Mouse (Mus musculus) G1E (cell line): ENCODE data around the gene Sae1.

Source experiments
- CTCF ChIP-seq: IDR thresholded peaks from 2 replicates; pipeline ENCODE4 v1.5.1; 2012; ENCODE audit warnings: low read depth, low read length, inconsistent platforms, mixed read lengths
- GATA1 ChIP-seq: IDR thresholded peaks from 2 replicates; pipeline ENCODE4 v1.6.1; 2012; ENCODE audit warnings: borderline replicate concordance, low read length, inconsistent platforms, mixed read lengths

DNA sequence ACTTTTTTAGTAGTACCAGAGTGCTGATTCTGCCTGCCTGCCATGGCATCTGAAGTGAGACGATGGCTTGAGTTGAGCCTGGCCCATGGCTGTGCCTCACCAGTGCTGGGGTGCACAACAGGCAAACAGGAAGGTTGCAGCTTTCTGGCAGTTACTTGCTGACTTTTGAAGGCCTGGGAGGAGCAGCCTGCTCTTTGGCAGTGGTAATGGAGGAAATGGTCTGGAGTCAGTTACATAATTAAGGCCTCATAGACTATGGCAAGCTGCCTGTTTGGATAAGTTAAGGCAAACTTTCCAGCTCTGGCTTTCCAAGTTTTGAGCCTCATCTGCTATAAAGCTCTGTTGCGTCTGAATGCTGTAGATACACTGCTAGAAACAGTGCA is 17.5 kb upstream of the Sae1 start:
- TF ChIP-seq CTCF (no peak), GATA1 (no peak)
